Mouse (Mus musculus) adrenal gland (tissue): ENCODE results near the gene Spin2f.
"Not testable (repeated sequence)": the region's sequence is repeated elsewhere in the genome, so short reads cannot be mapped to it uniquely, and the experiment has no call there.

Experiments
- intact Hi-C: fragments of 180-260 bp; cut with DNase I; formaldehyde crosslinking; loops from one replicate; pipeline ENCODE4 v1.15.1; 2025
- long read RNA-seq, 2 experiments: library from polyadenylated mRNA; unstranded; transcript quantifications; one replicate each; pipeline ENCODE4 v2.0.0; 2020; ENCODE audit warnings: borderline replicate concordance in 1 of 2; ENCODE audit not compliant: insufficient replicate concordance in 1 of 2

Gene Spin2f
- long read RNA-seq, experiment 1: 0 reads
- long read RNA-seq, experiment 2: 0 reads

GRCm38 (mm10) chrX:31253594-31253993 is at the start of gene Spin2f:
Gene Spin2f (plus strand): TSS chrX:31253894.
- intact Hi-C loops: not testable (repeated sequence)

- intact Hi-C loops: not testable (repeated sequence)
These were observed 41.6 kb upstream of the Spin2f start for GRCm38 (mm10) chrX:31212136-31212535.

- intact Hi-C loops: not testable (repeated sequence)
These were observed 30.2 kb upstream of the Spin2f start for GRCm38 (mm10) chrX:31223536-31223935.

GRCm38 (mm10) chrX:31235088-31235487 is 18.6 kb upstream of the Spin2f start:
- intact Hi-C loops: not testable (repeated sequence)

GRCm38 (mm10) chrX:31241754-31242153 is 11.9 kb upstream of the Spin2f start:
- intact Hi-C loops: not testable (repeated sequence)
